Mouse (Mus musculus): Measurements from ENCODE around the gene Tut1. TPM values are rescaled to one million over a fixed set of nuclear protein-coding genes. Genes with fewer than 3 reads are reported as not detected.

The Tut1 gene
- polyA plus RNA-seq, 1 experiment: 20.8 TPM

GRCm38 (mm10) chr19:8930771-8931170, 22.9 kb upstream of the Tut1 start:
- no peaks in the 10 kb centered on the region for H3K27me3 ChIP-seq (ENCODE audit: control insufficient read depth, insufficient read depth, low read length)
- DNase-seq: no peak
- 85% methylated on average over 7 of the region's 7 CpGs for WGBS
- TF ChIP-seq POLR2A (IDR thresholded peaks at IDR 0.05; ENCODE audit: borderline replicate concordance, insufficient read depth, low read length) (no peak), CTCF (IDR thresholded peaks at IDR 0.05; ENCODE audit: borderline replicate concordance, insufficient read depth, low read depth, low read length) (no peak)
- no peak overlapping the region for H3K4me3 ChIP-seq (replicated peaks; ENCODE audit: insufficient read depth, low read depth, low read length)
- H3K4me1 ChIP-seq (ENCODE audit: control insufficient read depth, insufficient read depth, low read length): peaks cover 5% of the 10 kb centered on the region; the same call in 1 of the 2 replicates
- H3K27ac ChIP-seq (ENCODE audit: insufficient read depth, low read length): no peak overlapping the region

DNA sequence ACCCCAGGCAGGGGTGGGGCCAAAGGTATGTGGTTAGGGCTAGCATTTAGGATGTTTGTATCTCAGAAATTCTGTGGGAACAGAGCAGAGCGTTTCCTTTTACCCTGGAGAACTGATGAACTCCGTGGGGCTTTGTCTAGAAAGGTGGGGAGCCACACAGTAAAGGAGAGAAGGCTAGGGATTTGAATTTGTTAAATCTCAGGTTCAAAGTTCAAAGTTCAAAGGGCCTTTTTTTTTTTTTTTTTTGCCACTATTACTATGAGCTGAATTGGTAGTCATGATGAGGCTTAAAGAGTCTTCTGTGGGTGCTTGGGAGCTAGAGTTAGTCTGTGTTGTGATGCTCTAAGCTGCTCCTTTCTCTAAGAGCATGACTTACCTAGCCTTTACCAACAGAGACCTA, 16.9 kb upstream of the Tut1 start:
- Histone ChIP-seq H3K27me3 (ENCODE audit: control insufficient read depth, insufficient read depth, low read length) (no peaks in the 10 kb centered on the region), H3K4me1 (ENCODE audit: control insufficient read depth, insufficient read depth, low read length) (peaks cover 4% of the 10 kb centered on the region; the same call in 1 of the 2 replicates), H3K27ac (ENCODE audit: insufficient read depth, low read length) (no peak overlapping the region), H3K4me3 (replicated peaks; ENCODE audit: insufficient read depth, low read depth, low read length) (no peak overlapping the region)
- 82% methylated on average over 2 of the region's 2 CpGs for WGBS
- TF ChIP-seq CTCF (IDR thresholded peaks at IDR 0.05; ENCODE audit: borderline replicate concordance, insufficient read depth, low read depth, low read length) (no peak), POLR2A (IDR thresholded peaks at IDR 0.05; ENCODE audit: borderline replicate concordance, insufficient read depth, low read length) (no peak)
- no peak for DNase-seq

- TF ChIP-seq CTCF (IDR thresholded peaks at IDR 0.05; ENCODE audit: borderline replicate concordance, insufficient read depth, low read depth, low read length): no peak
- no peak for TF ChIP-seq POLR2A (IDR thresholded peaks at IDR 0.05; ENCODE audit: borderline replicate concordance, insufficient read depth, low read length)
- H3K4me3 ChIP-seq (replicated peaks; ENCODE audit: insufficient read depth, low read depth, low read length): no peak overlapping the region
- H3K27ac ChIP-seq (ENCODE audit: insufficient read depth, low read length): no peak overlapping the region
- H3K4me1 ChIP-seq (ENCODE audit: control insufficient read depth, insufficient read depth, low read length): peaks cover 10% of the 10 kb centered on the region
- DNase-seq: peak in 1 of 2 experiments; percentile 23
- H3K27me3 ChIP-seq (ENCODE audit: control insufficient read depth, insufficient read depth, low read length): no peaks in the 10 kb centered on the region
- 80% methylated on average over 15 of the region's 15 CpGs for WGBS
These were observed 13.0 kb upstream of the Tut1 start for GRCm38 (mm10) chr19:8940526-8941133.

DNA sequence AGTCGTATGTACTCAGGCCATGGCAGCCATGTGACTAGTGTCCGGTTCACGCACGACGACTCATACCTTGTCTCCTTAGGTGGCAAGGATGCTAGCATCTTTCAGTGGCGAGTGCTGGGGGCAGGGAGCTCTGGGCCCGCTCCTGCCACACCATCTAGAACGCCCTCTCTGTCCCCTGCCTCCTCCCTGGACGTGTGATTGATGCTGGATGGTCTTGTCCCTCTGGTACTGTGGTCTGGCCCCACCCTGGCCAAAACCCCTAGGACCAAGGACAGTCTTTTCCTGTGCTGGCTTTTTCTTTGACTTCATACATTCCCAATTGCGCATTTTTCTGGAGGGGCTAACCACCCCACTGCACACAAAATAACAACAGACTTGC, 12.5 kb upstream of the Tut1 start:
- TF ChIP-seq POLR2A (IDR thresholded peaks at IDR 0.05; ENCODE audit: borderline replicate concordance, insufficient read depth, low read length) (no peak), CTCF (IDR thresholded peaks at IDR 0.05; ENCODE audit: borderline replicate concordance, insufficient read depth, low read depth, low read length) (no peak)
- WGBS: 39% methylated on average over 10 of the region's 10 CpGs
- DNase-seq: peak in 1 of 2 experiments; percentile 29

GRCm38 (mm10) chr19:8941515-8942217, 12.0 kb upstream of the Tut1 start, which contains the start of gene Mta2:
TSS of gene Mta2 (plus strand) at chr19:8941875.
- WGBS: under 1% methylated on average over 64 of the region's 64 CpGs
- Histone ChIP-seq H3K27me3 (ENCODE audit: control insufficient read depth, insufficient read depth, low read length) (no peaks in the 10 kb centered on the region), H3K27ac (ENCODE audit: insufficient read depth, low read length) (peak within 1 kb of the TSS; percentile 40), H3K4me3 (replicated peaks; ENCODE audit: insufficient read depth, low read depth, low read length) (peak within 1 kb of the TSS; percentile 68), H3K4me1 (ENCODE audit: control insufficient read depth, insufficient read depth, low read length) (peaks cover 10% of the 10 kb centered on the region)
- DNase-seq: peak; percentile 97 to 98
- TF ChIP-seq POLR2A (IDR thresholded peaks at IDR 0.05; ENCODE audit: borderline replicate concordance, insufficient read depth, low read length): peak; percentile 84
- TF ChIP-seq CTCF (IDR thresholded peaks at IDR 0.05; ENCODE audit: borderline replicate concordance, insufficient read depth, low read depth, low read length): no peak

More for the DNA sequence above, 12.5 kb upstream of the Tut1 start:
- Histone ChIP-seq H3K27ac (ENCODE audit: insufficient read depth, low read length) (no peak overlapping the region), H3K4me3 (replicated peaks; ENCODE audit: insufficient read depth, low read depth, low read length) (peak overlapping the region; percentile 68), H3K27me3 (ENCODE audit: control insufficient read depth, insufficient read depth, low read length) (no peaks in the 10 kb centered on the region), H3K4me1 (ENCODE audit: control insufficient read depth, insufficient read depth, low read length) (peaks cover 10% of the 10 kb centered on the region)

DNA sequence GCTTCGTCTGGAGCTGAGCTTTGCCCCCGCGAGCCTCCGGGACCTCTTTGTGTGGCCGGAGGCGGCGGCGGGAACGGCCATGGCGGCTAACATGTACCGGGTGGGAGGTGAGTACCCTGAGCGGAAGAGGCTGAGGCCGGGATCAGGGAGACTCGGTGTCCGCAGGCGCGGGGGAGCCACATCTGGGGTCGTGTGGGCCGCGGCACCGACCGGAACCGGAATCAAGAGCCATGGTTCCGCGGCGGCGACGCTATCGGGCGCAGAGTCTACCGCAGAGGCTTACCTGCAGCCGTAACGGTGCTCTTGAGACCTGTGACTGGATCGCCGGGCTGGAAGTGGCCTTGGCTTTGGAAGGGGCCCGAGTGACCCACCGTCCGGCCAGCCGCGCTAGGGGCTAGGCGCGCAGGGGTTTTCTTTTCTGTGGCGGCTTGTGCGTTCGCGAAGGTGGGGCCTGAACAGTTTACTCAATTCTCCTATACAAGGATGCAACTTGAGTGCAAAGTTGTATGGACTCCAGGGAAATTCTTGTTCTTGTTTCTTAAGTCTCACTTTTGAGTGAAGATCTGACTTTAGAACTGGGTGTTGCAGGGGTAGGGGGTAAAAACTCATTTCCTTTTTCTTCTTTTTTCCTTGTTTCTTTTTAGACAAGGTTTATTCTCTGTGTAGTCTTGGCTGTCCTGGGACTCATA, 11.2 kb upstream of the Tut1 start:
- TF ChIP-seq POLR2A (IDR thresholded peaks at IDR 0.05; ENCODE audit: borderline replicate concordance, insufficient read depth, low read length) (no peak), CTCF (IDR thresholded peaks at IDR 0.05; ENCODE audit: borderline replicate concordance, insufficient read depth, low read depth, low read length) (no peak)
- peak in 1 of 2 experiments; percentile 63 for DNase-seq
- under 1% methylated on average over 46 of the region's 46 CpGs for WGBS
- H3K27me3 ChIP-seq (ENCODE audit: control insufficient read depth, insufficient read depth, low read length): no peaks in the 10 kb centered on the region
- H3K4me3 ChIP-seq (replicated peaks; ENCODE audit: insufficient read depth, low read depth, low read length): peak overlapping the region; percentile 68
- H3K27ac ChIP-seq (ENCODE audit: insufficient read depth, low read length): peak overlapping the region; percentile 40
- H3K4me1 ChIP-seq (ENCODE audit: control insufficient read depth, insufficient read depth, low read length): peaks cover 10% of the 10 kb centered on the region

DNA sequence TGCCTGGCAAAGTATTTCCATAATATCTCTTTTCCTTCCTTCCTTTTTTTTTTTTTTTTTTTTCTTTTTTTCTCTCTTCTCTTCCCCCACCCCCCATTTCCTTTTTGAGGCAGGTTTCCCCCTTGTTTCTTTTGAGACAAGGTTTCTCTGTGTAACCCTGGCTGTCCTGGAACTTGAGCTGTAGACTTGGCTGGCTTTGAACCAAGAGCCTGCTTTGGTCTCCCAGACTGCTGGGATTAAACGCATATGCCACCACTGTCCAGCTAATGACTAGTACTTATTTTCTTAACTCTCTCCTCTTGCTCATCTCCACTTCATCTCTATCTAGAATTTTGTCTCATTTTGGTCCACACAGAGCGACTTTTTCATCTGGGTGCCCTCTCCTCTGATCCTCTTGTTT, 10.6 kb upstream of the Tut1 start:
- no peak overlapping the region for H3K27ac ChIP-seq (ENCODE audit: insufficient read depth, low read length)
- 34% methylated on average over 2 of the region's 2 CpGs for WGBS
- no peak for DNase-seq
- TF ChIP-seq POLR2A (IDR thresholded peaks at IDR 0.05; ENCODE audit: borderline replicate concordance, insufficient read depth, low read length) (no peak), CTCF (IDR thresholded peaks at IDR 0.05; ENCODE audit: borderline replicate concordance, insufficient read depth, low read depth, low read length) (no peak)
- peaks cover 10% of the 10 kb centered on the region for H3K4me1 ChIP-seq (ENCODE audit: control insufficient read depth, insufficient read depth, low read length)
- no peaks in the 10 kb centered on the region for H3K27me3 ChIP-seq (ENCODE audit: control insufficient read depth, insufficient read depth, low read length)
- peak overlapping the region; percentile 68 for H3K4me3 ChIP-seq (replicated peaks; ENCODE audit: insufficient read depth, low read depth, low read length)
